Mouse (Mus musculus): ENCODE results near the gene Dnase1.
"Not testable (repeated sequence)": the region's sequence is repeated elsewhere in the genome, so short reads cannot be mapped to it uniquely, and the experiment has no call there.

The Dnase1 gene

DNA sequence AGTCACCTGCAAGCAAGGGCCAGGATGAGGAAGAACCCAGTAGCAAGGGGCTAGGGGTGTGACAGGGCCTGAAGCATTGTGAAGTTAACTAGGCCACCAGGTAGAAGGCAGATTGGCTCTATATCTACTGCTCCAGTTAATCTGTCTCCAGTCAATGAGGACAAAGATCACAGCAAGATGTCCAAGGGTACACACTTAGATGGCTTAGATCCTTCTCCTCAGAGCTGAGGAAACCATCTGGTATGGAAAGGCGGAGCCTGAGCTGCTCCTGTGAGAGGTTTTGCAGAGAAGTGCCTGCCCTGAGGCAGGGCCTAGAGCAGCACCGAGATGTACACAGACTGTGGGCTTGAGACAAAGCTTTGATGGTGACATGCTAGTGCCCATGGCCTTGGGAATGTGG, 7.4 kb downstream of the Dnase1 start:
- DNase-seq (ENCODE audit: low read depth, low spot score) = no peak

DNA sequence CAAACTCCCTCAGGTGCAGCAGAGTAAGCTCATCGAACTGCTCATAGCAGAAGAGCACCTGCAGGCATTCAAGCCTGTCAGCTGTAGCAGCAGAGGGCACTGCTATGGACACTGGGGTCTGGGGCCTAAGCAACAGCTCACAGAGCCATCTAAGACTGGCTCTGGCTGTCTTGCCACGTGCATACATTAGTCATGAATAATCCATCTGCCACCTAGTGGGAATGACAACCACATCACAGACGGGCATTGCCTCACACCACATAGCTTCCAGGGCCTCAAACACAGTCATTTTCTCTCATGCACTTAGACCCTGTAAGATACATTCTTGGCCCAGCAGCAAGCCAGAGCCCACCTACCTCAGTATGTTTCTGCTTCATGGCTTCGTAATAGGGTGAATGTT, 8.8 kb downstream of the Dnase1 start:
- no peak for DNase-seq (ENCODE audit: low read depth, low spot score)

DNA sequence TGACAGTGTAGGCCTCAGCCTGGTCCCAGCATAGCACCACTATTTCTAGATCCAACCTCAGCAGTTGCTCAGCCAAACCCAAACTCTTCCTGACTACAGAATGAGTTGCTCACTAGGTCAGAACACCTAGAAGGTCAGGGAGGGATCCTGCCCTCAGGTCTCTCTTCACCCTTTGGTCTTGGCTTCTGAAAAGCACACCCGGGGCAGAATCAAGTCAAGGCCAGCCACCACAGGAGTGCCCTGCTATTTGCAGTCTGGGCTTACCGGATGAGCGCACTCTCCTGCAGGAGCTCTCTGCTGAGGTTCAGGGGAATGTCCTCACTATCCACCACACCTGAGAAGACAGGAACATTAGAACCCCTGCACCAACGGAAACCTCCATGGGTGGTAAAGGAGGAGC, 15.9 kb downstream of the Dnase1 start:
- no peak for DNase-seq (ENCODE audit: low read depth, low spot score)

DNA sequence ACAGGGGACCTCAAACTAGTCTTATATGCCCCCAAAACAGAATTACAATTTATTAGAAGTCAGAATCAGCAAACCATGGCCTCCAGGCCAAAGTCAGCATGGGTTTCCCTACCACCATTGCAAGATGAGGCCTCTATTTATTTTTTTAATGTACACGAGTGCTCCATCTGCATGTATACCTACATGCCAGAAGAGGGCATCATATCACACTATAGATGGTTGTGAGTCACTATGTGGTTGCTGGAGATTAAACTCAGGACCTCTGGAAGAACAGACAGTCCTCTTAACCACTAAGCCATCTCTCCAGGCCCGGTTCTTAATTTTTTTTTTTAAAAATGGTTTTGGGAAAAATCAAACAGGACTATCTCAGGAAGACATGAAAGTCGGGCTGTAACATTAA, 17.1 kb downstream of the Dnase1 start:
- DNase-seq (ENCODE audit: low read depth, low spot score) = no peak

DNA sequence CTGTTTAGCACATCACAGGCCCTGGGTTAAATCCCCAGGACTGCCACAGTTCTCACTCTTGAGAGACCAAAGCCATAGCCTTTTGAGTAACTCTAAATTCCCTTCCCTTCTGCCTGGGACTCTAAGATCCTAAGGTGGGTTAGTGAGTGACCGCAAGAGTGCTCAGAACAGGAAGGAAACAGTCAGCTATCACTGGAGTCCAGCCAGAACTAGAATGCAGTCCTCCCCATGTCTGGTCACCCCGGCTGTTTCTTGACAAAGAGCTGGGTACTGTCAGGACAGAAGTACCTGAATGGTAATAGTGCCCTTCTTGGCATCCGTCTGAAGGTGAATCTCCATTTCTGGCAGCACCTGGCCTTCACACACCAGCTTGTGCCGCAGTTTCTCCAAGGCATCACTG, 28.2 kb downstream of the Dnase1 start:
- DNase-seq (ENCODE audit: low read depth, low spot score) = no peak

DNA sequence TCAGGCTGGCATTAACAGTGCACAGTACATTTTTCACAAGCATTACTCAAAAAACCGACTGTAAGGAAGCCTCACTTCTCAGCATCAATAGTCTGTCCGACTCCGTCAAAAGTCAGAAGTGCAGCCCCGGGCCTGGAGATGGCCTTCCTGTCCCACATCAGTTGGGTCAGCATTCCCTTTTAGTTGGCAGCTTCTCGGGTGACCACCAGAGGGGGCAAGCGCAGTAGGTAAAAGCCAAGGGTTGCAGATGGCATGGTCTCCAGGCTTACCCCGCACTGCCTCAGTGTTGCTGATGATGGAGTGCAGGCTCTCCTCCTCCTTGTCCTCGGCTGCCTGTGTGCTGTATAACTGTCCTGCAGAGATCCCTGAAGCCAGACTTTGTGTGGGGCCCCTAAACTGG, 31.8 kb downstream of the Dnase1 start:
- peak; percentile 16 for DNase-seq (ENCODE audit: low read depth, low spot score)

DNA sequence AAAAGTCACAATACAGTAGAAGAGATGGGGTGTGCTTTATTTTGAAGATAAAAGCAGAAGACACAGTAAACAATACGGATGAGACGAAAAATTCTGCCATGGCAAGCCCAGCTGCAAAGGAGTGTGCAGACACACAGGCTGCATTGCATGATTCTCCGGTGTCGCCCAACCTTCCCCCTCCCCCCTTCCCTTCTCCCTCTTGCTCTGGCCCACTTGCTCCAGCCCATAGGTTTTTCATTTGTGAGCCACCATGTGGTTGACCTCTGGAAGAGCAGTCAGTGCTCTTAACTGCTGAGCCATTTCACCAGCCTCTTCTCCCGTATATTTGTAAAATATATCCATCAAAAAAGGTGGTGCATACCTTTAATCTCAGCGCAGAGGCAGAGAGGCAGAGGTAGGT, 37.6 kb downstream of the Dnase1 start:
- no peak for DNase-seq (ENCODE audit: low read depth, low spot score)

DNA sequence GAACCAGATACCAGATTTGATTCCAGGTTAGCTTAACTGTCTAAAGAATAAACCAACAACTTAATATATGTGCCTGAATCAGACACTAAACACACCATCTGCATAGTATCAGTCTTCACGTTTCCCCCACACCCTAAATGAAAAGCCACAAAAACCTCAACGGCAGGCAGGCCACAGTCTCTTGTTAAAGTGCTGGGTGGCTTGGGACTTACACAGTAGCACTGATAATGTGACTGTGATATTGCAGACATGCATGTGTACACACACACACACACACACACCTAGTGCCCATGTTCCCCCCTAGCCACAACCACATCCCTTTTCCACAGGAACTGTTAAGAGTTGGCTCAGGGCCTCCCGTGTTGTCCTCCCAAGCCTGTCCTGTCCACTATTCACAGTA, 38.1 kb downstream of the Dnase1 start:
- no peak for DNase-seq (ENCODE audit: low read depth, low spot score)

DNA sequence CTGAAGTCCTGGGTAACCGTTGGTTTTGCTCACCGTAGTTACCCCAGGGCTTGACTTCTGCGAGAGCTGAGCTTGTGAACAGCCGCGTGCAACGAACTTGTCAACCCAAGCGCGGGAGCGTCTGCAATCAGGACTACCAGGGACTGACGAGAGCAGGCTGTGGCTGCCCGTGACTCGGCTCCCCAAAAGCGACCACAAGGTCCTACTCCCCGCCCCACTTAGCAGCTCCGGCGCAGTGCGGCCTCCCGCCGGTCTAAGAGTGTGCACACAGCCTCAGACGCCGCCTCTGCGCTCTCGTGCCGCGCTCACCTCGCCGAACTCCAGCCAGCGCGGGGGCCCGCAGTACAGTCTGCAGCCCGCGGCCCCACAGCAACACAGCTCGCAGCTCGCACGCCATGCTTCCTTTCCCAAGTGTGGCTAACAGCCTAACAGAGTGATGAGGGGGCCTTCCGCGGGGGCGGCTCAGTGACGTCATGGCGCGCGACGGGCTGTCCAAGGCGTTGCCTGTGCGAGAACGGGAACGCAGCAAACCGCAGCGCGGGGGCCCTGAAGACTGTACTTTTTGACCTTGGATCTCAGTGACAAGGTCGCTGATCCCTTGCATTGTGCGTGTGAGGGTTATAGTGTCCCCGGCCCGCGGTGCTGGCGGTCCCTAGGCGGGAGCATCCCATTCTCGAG, 40.8 kb downstream of the Dnase1 start, which contains the start of gene Trap1:
Trap1 (minus strand) TSS at position 444 of the 678 bp plus-strand sequence.
- DNase-seq (ENCODE audit: low read depth, low spot score) = peak; percentile 82

DNA sequence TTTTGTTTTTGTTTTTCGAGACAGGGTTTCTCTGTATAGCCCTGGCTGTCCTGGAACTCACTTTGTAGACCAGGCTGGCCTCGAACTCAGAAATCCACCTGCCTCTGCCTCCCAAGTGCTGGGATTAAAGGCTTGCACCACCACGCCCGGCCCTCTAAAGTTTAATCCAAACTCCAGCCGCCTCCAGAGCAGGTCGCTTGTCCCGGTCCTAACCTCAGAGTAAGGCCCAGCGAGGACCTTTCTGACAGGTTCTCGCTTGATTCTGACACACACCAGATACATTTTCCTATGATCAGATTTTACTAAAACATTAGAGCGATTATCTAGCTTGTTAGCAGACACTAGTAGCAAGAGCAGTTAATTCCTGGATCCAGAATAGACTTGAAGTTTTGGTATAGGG, 41.6 kb downstream of the Dnase1 start:
- not testable (repeated sequence) for DNase-seq (ENCODE audit: low read depth, low spot score)

DNA sequence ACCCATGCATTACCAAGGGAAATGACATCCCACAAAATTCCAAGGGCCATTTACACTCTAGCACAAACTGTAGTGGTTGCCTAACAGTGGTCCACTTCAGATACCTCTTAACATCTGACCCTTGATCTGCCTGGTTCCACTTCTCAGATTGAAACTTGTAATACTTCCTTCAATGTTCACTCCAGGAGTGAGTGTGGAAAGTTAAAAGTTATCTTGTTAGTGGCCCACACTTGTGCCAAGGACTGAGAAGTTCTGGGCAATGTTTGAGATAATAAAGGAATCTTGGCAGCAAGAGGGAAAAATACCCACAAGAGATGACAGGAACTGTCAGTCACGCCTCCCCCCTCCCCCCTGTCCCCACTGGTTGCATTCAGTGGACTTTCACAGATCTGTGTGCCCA, 42.9 kb downstream of the Dnase1 start:
- no peak for DNase-seq (ENCODE audit: low read depth, low spot score)

DNA sequence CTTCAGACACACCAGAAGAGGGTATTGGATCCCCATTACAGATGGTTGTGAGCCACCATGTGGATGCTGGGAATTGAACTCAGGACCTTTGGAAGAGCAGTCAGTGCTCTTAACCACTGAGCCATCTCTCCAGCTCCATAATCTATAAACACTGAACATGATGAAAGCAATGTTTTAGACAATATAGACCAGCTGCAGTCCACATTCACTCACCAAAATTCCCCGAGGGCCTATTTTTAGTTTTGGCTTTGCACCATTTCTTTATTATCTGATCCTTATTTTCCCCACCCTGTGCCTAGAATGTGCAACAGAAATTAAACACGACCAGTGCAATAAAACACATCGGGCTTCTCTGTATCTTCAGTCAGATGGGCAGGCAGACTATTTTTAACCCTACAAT, 43.7 kb downstream of the Dnase1 start:
- DNase-seq (ENCODE audit: low read depth, low spot score) = not testable (repeated sequence)

DNA sequence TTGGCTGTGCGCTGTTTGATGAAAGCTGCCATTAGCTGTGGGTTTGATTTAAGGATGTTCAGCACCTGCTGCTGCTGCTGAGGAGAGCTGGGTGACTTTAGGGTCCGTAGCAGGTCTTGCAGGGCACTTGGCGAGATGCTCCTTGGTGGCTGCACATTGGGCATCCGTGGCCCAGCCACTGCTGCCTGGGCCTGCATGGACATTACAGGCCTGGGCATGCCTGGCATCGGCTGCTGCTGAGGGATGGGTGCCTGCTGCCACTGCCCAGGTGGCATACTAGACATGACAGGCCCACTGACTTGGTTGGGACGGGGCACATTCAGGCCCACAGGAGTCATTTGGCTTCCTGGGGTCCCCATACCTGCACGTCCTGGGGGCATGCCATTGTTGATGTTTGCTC, 48.3 kb downstream of the Dnase1 start:
- no peak for DNase-seq (ENCODE audit: low read depth, low spot score)

DNA sequence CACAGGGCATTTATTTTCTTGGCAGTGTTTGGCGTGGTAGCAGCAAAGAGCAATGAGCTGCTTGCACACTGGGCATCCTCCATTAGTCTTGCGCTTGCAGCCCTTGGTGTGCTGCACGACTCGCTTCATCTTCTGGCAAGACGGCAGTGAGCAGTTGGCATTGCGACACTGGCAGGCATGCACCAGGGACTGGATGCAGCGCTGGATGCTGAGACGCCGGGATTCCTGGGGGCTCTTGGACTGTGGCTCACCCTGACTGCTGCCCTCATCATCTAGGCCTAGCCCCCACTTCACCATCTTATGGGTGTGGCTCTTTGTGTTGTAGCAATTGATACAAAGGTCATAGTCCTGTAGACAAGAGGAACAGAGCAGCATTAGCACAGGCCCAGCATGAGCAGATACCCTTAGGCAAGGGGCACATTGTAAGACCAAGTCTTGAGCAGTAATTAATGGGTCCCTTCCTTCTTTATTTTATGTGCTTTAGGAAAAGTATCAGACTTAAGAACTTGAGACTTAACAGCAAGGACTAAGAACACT, 49.2 kb downstream of the Dnase1 start:
- no peak for DNase-seq (ENCODE audit: low read depth, low spot score)

DNA sequence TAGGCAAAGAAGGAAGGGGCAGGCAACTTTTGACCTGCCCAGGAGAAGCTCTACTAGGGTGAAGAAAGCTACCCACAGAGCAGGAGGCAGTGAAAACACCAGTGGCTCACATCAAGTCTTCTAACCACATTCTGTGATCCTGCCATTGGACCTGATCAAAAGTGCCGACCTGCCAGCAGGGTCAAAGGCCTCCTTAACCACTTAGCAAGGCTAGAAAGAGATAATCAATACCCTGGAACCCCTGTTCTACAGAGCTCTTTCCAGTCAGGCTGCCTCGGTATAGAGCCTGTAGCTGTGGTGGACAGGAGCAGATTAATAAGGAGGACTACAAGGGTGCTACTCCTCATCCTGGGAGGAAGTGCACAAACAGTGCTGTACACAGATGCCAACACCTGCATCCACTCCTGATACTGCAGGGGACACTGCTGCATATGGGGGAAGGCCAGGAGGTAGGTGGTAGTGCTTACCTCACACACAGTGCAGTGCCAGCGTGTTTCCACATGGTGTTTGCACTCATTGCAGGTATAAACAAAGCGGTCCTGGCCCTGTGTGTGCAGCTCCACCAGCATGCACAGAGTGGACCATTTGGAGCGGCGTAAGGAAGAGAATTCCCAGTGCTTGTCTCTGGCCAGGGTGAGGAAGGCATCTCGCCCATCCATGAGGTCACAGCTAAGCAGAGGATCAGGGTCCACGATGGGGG, 50.6 kb downstream of the Dnase1 start:
- DNase-seq (ENCODE audit: low read depth, low spot score) = no peak
